Mouse (Mus musculus): Measurements from ENCODE around the gene Rspo4. TPM values are rescaled to one million over a fixed set of nuclear protein-coding genes. Genes with fewer than 3 reads are reported as not detected.

The Rspo4 gene
- polyA plus RNA-seq (2012; rRNA removed), result 0.20 and 0.23 TPM in 2 replicates

DNA sequence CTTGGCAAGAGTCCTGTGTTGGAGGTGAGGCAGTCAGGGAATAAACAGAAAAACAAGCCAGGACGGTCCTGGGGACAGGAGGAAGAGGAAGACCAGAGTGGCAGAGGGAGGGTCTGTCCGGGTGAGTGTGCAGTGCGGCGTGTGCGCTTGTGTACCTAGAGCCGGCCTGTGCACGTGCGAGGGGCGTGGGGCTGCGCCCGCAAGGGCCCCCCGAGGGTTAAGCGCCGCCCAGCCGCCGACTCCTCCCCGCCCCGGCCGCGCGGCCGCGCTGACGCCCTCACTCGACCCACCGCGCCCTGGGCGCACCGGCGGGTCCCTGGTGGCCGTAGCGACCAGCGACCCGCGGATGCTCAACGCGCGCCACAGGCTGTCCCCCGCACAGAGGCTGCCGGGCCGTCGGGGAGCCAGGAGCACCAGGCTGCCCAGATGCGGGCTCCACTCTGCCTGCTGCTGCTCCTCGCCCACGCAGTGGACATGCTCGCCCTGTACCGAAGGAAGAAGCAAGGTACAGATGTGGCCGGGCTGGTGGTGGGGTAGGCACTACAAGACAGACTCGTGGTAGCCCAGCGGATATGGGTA lies at the start of gene Rspo4:
Gene Rspo4, plus strand, starts transcription at position 280 of the 579 bp plus-strand sequence.
- DNase-seq (ENCODE audit: extremely low spot score in 1 of 2, low spot score in 1 of 2), result no peak

- no peak for DNase-seq (ENCODE audit: extremely low spot score in 1 of 2, low spot score in 1 of 2)
Observed at GRCm38 (mm10) chr2:151815586-151815985, 27.1 kb upstream of the Rspo4 start.

DNA sequence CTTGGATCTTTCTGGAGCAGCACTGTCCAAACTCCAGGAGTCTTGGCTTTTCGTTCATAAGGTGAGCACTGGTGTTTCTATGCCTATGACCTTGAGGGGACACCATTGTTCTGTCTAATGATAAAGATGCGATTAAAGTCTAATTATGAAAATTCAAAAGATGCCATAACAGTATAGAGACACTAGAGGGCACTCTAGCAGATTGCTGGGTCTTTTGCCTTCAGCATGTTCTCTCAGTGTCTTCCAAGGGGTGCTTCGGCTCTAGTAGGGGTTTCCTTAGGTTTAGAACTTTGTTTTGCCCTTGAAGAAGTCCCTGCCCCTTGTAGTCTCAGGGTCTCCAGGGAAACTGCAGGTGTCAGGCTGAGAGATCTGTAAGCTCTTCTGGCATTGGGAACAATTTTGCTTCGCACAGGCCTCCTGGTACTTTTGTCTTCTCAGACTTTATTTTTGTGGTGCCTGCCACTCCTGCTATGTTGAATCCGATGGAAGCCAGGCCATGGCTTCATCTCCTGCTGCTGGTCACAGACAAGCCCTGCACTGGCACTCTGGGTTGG lies 19.6 kb downstream of the Rspo4 start:
- DNase-seq (ENCODE audit: extremely low spot score in 1 of 2, low spot score in 1 of 2), result no peak

GRCm38 (mm10) chr2:151864941-151865340 lies 22.2 kb downstream of the Rspo4 start:
- no peak for DNase-seq (ENCODE audit: extremely low spot score in 1 of 2, low spot score in 1 of 2)

DNA sequence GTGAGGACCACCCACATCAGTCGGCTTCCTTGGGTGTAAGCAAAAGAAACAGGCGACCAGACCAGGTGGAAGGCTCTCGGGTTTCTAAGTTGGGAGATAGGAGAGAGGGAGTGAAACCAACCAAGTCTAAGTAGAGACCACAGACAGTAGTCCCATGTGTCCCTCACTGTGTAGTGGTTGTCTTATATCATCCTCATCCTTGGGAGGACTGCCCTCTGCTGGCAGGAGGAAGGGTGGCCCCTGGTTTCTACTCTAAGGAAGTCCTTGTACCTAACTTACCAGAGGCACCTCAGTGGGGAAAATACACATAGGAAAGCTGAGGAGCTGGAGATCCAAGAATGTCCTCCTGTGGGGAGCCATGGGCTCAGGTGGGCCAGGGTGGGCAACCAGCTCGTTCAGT lies 23.8 kb downstream of the Rspo4 start:
- DNase-seq (ENCODE audit: extremely low spot score in 1 of 2, low spot score in 1 of 2), result peak; percentile 53 to 91

DNA sequence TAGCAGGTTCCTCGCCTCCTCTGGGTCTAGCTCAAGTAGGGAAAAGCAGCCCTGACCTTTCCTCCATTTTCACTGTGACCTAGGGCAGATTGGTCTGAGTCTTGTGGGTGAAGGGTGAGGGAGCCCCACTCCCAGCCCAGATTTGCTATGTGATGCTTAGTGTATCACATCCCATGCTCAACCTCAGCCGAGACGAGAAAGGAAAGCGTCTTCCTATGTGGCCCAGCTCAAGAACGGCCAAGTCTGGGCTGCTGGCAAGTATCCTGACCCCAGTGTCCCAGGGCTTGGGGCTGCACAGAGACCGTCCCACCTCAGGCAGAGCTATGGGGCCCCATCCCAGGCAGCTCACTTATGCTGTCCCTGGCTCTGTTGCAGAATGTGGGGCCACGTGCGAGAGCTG lies 25.5 kb downstream of the Rspo4 start:
- no peak for DNase-seq (ENCODE audit: extremely low spot score in 1 of 2, low spot score in 1 of 2)

- DNase-seq (ENCODE audit: extremely low spot score in 1 of 2, low spot score in 1 of 2), result peak in 1 of 2 experiments; percentile 59
Observed at GRCm38 (mm10) chr2:151874551-151874950, 31.8 kb downstream of the Rspo4 start.

- DNase-seq (ENCODE audit: extremely low spot score in 1 of 2, low spot score in 1 of 2), result peak in 1 of 2 experiments; percentile 72
Observed at GRCm38 (mm10) chr2:151876012-151876485, 33.3 kb downstream of the Rspo4 start.

GRCm38 (mm10) chr2:151878645-151879044 lies 35.9 kb downstream of the Rspo4 start:
- DNase-seq (ENCODE audit: extremely low spot score in 1 of 2, low spot score in 1 of 2), result no peak

- no peak for DNase-seq (ENCODE audit: extremely low spot score in 1 of 2, low spot score in 1 of 2)
Observed at GRCm38 (mm10) chr2:151879760-151880159, 37.0 kb downstream of the Rspo4 start.

DNA sequence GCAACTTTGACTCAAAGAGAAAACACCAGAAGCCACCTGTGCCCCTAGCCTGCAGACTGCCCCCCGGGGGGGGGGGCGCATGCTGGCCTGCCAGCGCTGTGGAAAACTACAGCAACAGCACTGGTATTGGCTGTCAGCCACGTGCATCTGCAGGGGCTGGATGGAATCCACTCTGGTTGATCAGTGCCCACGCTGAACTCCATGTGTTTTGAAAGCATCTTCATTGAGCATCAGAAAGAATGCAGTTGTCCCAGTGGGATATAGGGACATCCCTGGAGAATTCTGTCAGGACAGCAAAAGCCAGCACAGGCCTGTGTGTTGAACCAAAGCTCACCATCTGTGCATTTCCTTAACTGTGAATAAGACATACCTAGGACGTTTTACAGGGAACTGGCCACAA lies 48.3 kb downstream of the Rspo4 start:
- peak in 1 of 2 experiments; percentile 58 for DNase-seq (ENCODE audit: extremely low spot score in 1 of 2, low spot score in 1 of 2)

DNA sequence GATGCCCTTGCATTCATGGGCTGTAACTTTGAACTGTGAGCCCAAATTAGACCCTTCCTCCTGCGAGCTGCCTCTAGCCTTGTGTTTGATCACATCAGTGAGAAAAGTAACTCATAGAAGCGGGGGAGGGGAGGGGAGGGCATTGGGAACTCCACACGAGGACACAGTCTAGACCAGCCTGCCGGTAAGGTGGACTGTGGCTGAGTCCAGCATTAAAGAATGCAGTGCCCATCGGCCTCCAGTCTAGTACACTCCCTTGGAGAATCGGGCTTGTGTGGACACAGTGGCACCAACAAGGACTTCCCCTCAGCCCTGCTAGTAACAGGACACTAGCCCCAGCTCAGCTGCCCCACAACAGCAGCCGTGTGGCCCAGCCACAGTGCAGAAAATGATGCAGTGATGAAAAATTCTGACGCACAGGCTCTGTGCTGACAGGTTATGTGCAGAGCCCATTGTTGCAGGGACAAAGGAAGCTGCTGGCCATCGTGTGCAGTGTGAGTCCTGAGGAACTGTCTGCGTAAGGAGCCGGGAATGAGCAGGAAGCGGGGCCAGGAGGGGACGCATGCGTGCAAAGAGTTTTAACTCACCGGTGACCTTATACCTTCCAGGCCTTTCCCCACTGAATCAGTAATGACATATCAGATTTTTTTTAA lies 50.5 kb downstream of the Rspo4 start:
- no peak for DNase-seq (ENCODE audit: extremely low spot score in 1 of 2, low spot score in 1 of 2)

DNA sequence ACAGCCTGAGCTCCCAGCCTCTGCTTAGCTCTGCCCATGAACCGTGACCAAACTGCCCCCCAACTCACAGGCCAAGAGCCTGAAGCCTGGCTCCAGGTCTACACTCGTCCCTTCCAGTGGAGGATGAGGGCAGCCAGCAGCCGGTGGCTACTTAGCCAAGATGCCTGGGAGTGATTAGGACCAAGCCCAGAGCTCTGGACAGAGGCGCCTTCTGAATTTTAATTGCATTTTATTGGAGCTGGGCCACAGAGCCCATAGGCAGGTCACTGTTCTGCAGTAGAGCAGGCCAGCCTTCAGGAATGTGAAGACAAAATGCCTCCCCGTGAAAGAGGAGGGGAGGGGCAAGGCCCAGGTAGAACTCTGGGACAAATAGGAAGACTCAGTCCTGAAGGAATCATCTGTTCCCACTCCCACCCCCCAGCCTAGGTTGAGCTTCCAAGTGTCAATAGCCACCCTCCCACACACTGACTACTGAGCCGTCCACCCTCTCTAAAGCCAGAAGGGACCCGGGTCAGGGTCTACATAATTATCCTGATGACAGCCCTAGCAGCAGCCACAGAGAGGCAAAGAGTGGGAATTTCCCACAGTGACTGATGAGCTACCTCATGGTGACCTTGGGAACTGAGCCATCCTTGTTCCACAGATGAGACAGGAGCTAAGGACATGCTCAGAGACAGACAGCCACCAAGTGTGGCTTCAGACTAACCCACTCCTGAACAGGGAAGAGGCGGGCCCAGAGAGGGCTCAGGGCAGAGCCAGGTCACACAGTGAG lies 51.7 kb downstream of the Rspo4 start:
- DNase-seq (ENCODE audit: extremely low spot score in 1 of 2, low spot score in 1 of 2), result peak in 1 of 2 experiments; percentile 38

DNA sequence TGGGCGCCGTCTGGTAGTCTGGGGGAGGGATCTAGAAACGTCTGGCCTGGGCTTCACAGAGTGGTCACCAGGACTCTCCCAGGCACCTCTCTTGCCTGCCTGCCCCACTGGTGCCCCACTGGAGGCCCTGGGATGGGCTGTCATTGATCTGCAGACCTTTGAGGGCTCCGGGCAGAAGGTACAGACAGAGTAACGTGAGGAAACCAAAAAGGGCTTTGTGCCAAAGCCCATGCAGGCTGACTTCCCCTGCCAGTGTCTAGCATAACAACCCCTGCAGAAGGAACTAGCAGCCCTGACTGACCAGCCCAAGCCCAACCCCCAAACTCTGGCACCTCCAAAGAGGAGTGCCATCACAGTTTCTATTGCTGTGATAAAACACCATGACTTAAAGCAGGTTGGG lies 53.2 kb downstream of the Rspo4 start:
- no peak for DNase-seq (ENCODE audit: extremely low spot score in 1 of 2, low spot score in 1 of 2)

GRCm38 (mm10) chr2:151898106-151898505 lies 55.4 kb downstream of the Rspo4 start:
- no peak for DNase-seq (ENCODE audit: extremely low spot score in 1 of 2, low spot score in 1 of 2)

DNA sequence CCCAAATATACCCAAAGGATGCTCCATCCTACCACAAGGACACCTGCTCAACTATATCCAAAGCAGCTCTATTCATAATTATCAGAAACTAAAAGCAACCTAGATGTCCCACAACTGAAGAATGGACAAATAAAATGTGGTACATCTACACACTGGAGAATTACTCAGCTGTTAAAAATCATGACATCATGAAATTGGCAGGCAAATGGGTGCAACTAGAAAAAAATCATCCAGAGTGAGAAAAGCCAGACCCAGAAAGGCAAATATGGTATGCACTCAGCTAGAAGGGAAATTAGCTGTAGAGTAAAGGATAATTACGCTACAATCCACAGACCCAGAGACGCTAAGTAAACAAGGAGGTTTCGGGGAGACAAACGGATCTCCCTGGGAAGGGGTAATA lies 58.1 kb downstream of the Rspo4 start:
- no peak for DNase-seq (ENCODE audit: extremely low spot score in 1 of 2, low spot score in 1 of 2)

DNA sequence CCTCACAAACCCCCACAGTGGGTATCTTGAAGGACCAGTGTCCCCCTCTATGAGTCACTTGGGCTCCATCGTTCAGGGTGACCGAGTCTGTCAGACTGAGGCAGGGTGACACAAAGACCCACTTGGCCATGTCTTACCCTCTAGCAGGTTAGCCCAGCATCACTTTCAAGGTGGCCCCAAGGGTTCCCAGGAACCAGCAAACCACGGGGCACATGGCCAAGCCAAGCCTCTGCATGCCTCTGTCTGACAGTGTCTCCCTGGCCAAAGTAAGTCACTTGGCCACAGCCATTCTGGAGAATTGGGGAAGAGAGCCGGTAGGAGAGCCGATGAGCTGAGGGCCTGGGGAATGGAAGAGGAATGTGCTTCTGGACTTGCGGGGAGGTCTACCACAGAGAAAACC lies 60.5 kb downstream of the Rspo4 start:
- no peak for DNase-seq (ENCODE audit: extremely low spot score in 1 of 2, low spot score in 1 of 2)

DNA sequence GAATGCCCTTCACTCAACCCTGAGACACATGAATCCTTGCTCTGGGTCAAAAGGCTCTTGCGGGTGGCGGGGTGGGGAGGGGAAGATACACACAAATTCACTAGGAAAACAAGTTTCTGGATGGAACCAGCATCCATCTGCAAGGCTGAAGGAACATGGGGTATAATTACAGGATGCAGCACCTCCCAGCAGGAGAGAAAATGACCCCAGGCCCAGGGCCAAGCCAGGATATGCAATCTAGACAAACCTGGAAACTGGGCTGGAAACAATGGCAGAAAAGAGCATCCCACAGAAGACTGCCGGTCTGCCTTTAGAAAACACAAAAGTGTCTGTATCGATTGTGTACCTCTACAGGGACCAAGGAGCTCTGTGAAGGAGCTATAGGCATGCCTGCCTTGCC lies 61.2 kb downstream of the Rspo4 start:
- no peak for DNase-seq (ENCODE audit: extremely low spot score in 1 of 2, low spot score in 1 of 2)

GRCm38 (mm10) chr2:151904636-151905035 lies 61.9 kb downstream of the Rspo4 start:
- no peak for DNase-seq (ENCODE audit: extremely low spot score in 1 of 2, low spot score in 1 of 2)

GRCm38 (mm10) chr2:151907020-151907419 lies 64.3 kb downstream of the Rspo4 start:
- DNase-seq (ENCODE audit: extremely low spot score in 1 of 2, low spot score in 1 of 2), result no peak

- no peak for DNase-seq (ENCODE audit: extremely low spot score in 1 of 2, low spot score in 1 of 2)
Observed at GRCm38 (mm10) chr2:151909386-151909785, 66.7 kb downstream of the Rspo4 start.

Measured in frontal cortex, adult 2 months (tissue).